Mouse (Mus musculus): ENCODE data around the gene Ldb3. TPM values are rescaled to one million over a fixed set of nuclear protein-coding genes. Genes with fewer than 3 reads are reported as not detected.

Ldb3 gene
- total RNA-seq, 2 experiments from 2014 or later = 709 to 766 TPM

GRCm38 (mm10) chr14:34508187-34508840 lies 80.2 kb downstream of the Ldb3 start:
- DNase-seq = no peak

GRCm38 (mm10) chr14:34505309-34505708 lies 83.2 kb downstream of the Ldb3 start:
- DNase-seq = no peak

GRCm38 (mm10) chr14:34504377-34504776 lies 84.1 kb downstream of the Ldb3 start:
- no peak for DNase-seq

- no peak for DNase-seq
These were observed 84.7 kb downstream of the Ldb3 start for GRCm38 (mm10) chr14:34503759-34504158.

- DNase-seq = no peak
These were observed 85.2 kb downstream of the Ldb3 start, which contains the start of gene Bmpr1a for GRCm38 (mm10) chr14:34503325-34503647. Gene Bmpr1a, minus strand, starts transcription at chr14:34503341.

- peak; percentile 90 for DNase-seq
These were observed 85.8 kb downstream of the Ldb3 start for GRCm38 (mm10) chr14:34502475-34503324.

- DNase-seq = peak; percentile 49
These were observed 86.5 kb downstream of the Ldb3 start for GRCm38 (mm10) chr14:34501804-34502474.

GRCm38 (mm10) chr14:34501447-34501803 lies 87.1 kb downstream of the Ldb3 start:
- DNase-seq = no peak

GRCm38 (mm10) chr14:34500309-34500708 lies 88.2 kb downstream of the Ldb3 start:
- no peak for DNase-seq

GRCm38 (mm10) chr14:34499664-34500063 lies 88.8 kb downstream of the Ldb3 start:
- DNase-seq = no peak

GRCm38 (mm10) chr14:34497346-34497745 lies 91.1 kb downstream of the Ldb3 start:
- DNase-seq = no peak

GRCm38 (mm10) chr14:34493682-34494081 lies 94.8 kb downstream of the Ldb3 start:
- DNase-seq = no peak

- no peak for DNase-seq
These were observed 95.8 kb downstream of the Ldb3 start for GRCm38 (mm10) chr14:34492688-34493087.

GRCm38 (mm10) chr14:34490965-34491364 lies 97.5 kb downstream of the Ldb3 start:
- DNase-seq = no peak

GRCm38 (mm10) chr14:34489928-34490327 lies 98.6 kb downstream of the Ldb3 start:
- no peak for DNase-seq

- DNase-seq = no peak
These were observed 102.3 kb downstream of the Ldb3 start for GRCm38 (mm10) chr14:34486169-34486568.

GRCm38 (mm10) chr14:34483469-34484341 lies 104.8 kb downstream of the Ldb3 start:
- no peak for DNase-seq

Other genes starting within 250 kb of the Ldb3 start
- not detected for gene Fam25c, start 233.2 kb downstream of the Ldb3 start, total RNA-seq (2021)
- gene Sncg, start 213.9 kb downstream of the Ldb3 start, total RNA-seq (2021) = 1 to 10 TPM; 2.3 to 2.9 TPM
- 10 to 100 TPM; 42.1 to 43.6 TPM for gene Mmrn2, start 213.2 kb downstream of the Ldb3 start, total RNA-seq (2021)
- gene Bmpr1a, start 85.3 kb downstream of the Ldb3 start, total RNA-seq (2021) = 100 to 1,000 TPM; 107 to 115 TPM
- gene 9230112D13Rik, start 65.9 kb downstream of the Ldb3 start, total RNA-seq (2021) = not detected
- gene Opn4, start 11.5 kb upstream of the Ldb3 start, total RNA-seq (2021) = 1 to 10 TPM; 2.9 to 4.8 TPM
- 10 to 100 TPM; 46.0 to 46.5 TPM for gene Wapl, start 85.2 kb upstream of the Ldb3 start, total RNA-seq (2021)
- under 1 TPM; 0.09 to 0.24 TPM for gene Grid1, start 231.4 kb upstream of the Ldb3 start, total RNA-seq (2021)